Mouse (Mus musculus) frontal cortex, postnatal 14 days (tissue): Measurements from ENCODE around the gene Tsen34.
A peak's percentile ranks its signal among the peaks of the same experiment; 100 is the strongest.

Experiments
- DNase-seq, 2 experiments: peaks; one replicate each; pipeline ENCODE4 v3.0.0; 2022; ENCODE audit warnings: low spot score in 2 of 2

Gene Tsen34

DNA sequence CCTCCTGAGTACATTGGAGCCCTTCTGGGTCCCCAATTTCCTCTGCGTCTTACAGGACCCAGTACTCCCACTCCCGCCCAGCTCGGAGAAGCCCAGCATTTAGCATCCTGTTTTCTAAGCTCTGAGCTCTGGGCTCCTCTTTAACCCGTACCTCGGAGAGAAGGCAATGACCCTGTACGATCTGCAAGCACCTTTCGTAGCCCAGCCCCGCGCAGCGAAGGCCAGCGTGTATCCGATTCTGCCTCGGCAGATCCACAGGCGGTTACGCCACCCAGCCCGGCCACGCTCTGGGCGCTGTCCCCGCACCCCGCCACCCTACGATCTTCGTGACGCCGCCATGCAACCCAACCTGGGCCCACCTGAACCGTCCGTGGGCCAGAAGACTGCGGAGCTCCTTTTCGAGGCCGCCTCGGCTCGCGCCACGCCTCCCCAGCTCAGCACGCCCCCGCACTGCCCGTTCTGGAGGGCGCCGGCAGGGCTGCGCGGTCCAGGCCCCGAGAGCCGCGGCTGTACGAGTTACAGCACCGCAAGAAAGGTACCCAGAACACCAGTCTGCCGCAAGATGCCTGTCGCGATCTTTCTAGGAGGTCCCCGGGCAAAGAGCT lies at the start of gene Tsen34:
Gene Tsen34, plus strand, starts transcription at position 482 of the 605 bp plus-strand sequence.
- DNase-seq = peak in 1 of 2 experiments; percentile 48

DNA sequence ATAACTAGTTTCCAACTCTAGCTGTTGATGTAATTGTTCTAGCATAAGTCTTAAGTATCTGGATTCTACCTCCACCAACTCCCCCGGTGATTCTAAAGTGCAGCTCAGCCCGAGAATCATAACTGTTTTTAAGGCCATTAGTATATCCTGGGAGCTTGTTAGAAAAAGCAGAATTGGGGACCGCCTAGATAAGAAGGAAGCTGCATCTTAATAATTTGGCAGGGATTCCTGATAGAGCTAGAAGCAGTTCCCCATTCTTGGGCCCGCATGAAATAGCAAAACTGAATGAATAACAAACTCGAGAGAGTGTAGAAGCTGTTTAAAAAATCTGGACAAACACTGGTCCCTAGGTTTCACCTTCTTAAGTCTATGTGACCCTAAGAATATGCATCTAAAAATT lies 49.3 kb upstream of the Tsen34 start:
- DNase-seq = no peak

DNA sequence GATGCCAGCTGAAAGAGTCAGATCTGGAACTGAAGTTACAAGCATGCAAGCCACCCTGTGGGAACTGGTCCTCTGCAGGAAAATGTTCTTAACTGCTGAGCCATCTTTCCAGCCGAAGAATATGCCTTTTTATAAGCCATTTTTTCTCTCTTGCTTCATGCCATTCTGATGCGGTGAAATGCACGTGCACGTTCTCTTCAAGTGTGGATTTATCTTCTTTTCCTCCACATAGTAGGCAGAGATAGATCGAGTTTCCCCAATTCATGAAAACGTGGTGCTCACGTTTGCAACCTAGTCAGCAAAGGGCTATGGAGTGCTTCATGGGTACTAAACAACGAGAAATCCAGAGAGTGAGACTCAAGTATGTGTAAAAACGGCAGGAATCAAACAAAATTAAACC lies 48.8 kb upstream of the Tsen34 start:
- DNase-seq = no peak

DNA sequence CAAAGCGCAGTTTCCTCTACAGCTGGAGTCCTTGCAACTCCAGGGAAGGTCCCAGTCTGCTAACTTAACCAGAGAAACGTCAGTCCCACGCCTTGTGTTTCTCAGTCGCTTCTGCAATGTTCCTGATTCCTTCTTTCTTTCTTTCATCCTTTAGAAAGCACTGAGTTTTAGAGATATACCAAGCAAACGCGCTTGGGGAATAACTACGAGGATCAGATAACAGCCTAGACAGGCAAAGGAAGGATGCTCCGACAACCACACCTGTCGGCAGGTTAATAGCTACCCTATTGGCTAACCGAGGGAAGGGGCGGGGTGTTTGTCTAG lies 48.4 kb upstream of the Tsen34 start:
- DNase-seq = peak in 1 of 2 experiments; percentile 92

DNA sequence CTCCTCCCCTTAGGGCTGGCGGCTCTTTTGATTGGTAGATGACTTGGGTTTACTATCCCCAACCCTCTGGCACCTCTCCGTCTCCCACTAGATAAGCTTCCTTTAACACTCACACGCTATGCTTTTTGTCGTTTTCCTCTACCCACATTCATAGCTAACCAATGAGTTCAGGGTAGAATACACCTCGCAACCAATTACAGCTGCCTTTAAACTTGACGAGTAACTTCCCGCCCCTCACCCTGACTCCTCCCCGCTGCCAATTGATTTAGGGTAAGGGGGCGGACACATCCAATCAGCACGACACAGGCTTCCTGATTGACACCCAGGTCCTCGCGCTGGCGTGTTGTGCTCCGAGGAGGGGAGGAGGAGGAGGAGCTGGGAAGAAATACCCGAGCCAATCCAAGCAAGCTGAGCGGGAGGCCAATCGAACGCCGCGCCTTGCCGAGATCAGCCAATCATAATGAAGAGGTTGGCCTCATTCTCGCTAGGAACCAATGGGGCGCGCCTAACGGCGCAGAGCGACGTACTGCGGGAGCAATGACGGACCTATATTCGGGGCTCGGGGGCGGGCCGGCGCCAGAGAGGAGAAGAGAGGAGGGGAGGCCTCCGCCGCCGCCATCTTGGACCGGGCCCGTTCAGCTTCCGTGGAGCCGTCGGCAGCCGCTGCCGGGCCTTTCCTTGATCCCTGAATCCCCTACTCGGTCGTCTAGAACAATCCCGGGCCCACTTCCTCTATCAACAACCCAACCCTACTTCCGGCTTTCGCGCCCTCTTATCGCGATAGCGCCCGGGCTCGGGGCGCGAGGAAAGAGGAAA lies 47.8 kb upstream of the Tsen34 start, which contains the start of gene Cnot3:
Gene Cnot3, plus strand, starts transcription at position 597 of the 816 bp plus-strand sequence.
- DNase-seq = peak; percentile 98 to 100

DNA sequence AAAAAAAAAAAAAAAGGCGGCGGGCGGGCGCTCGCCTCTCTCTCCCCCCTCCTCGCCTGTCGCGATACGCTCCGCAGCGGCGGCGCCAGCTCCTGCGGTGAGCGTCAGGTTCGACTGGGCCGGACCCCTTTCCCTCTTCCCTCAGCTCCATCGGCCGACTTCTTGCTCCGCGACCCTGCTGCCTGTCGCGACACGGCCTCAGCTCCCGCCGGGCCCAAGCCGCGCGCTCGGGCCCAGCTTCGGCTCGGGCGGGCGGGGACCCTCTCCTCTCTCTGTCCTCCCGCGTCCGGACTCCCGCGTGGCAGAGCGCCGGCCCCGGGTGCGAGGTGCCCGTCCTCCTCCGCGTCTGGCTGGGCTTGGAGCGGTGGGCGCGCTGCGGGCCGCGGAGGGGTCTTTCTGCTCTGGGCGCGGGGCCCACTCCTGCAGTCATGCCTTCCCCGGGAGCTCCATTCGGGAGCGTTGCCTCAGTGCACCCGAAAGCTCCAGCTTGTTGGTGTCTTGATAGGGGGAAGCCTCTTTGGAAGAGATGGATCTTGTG lies 47.1 kb upstream of the Tsen34 start:
- DNase-seq = peak in 1 of 2 experiments; percentile 23

DNA sequence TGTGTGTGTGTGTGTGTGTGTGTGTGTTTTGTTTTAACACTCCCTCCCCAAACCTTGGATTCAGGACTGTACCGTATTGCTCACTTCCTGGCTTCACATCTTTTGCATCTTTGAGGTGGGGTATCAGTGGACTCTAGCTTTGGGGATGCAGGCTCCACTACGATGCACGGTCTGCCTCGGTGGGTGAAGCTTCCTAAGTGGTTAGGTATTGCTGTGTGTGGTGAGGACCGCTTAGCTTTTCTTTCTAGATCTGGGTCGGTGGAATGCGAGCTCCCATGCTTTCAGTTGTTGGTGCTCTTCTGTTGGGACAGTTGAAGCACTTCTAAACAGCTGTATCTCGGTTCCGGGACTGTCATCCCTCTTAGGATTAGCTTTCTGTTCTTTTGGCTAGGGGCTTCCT lies 46.5 kb upstream of the Tsen34 start:
- DNase-seq = no peak

DNA sequence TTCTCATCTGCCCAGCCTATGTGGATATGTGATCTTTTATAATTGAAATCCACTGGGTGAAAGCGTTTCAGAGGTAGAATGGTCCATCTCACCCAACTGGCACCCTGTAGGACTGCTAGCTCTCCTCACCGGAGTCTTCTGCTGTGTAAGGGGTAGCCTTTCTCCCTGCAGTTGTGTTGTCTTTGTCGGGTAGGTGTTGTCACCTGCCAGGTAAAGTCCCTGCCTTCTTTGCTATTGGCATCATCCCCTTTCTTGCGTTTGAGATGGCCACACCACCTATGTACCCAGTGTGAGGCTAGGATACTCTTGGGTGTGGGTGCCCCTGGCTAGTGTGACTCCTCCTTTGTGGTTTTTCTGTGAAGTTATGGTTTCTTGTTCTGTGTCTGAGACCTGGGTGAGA lies 46.0 kb upstream of the Tsen34 start:
- no peak for DNase-seq

DNA sequence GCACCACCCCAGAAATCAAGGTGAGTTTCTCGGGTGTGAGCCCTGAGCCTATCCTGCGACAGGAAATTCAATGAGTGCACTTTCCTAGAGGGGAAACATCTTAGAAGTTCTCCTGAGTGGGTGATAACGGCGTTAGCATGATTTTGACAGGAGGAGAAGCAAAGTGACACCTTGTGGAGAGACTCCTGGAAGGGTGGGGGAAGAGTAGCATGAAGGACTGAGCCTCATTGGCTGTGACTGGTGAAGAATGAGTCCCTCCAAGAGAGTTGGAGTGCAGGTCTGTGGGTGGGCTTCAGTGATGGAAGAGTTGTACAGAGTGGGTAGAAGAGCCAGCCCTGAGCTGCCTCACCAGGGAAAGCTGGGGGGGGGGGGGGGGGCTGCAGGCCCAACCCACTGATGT lies 35.7 kb upstream of the Tsen34 start:
- no peak for DNase-seq

DNA sequence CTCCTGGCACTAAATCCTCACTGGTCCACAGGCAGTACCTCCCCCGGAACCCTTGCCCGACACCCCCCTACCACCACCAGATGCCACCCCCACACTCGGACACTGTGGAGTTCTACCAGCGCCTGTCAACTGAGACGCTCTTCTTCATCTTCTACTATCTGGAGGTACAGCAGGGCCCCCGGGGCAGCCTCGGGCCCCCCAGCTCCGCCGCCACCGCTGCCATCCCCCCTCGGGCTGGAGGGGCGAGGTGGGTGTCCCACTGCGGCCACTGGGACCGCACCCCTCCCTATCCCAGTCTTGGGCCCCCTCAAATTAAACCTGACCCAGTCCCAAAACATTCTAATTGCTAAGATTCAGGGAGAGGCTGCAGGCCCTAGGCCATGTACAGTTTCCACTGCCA lies 34.1 kb upstream of the Tsen34 start:
- no peak for DNase-seq

DNA sequence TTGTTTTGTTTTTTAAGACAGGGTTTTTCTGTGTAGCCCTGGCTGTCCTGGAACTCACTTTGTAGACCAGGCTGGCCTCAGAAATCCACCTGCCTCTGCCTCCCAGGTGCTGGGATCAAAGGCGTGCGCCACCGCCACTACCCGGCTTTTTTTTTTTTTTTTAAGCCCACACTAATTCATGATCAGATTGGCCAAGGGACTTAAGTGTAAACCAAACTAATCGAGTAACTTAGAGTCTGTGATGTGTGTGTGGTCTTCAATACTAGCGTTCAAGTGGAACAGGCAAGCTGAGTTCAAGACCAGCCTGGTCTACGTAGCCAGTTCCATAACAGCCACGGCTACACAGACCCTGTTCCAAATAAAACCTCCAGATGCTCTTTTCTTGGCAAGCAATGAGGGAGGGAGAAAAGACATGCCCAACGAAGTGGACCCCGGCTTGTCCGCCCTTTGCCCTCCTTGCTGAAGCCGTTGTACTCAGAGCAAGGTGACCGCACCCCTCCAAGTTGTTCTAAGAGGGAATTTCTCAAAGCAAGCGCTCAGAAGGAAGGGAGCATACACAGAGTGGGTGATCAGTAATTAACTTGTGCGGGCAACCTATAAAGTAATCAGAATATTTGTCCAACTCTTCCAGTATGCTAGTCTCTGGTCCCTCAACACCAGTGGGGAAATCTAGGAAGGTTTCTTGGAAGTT lies 28.0 kb upstream of the Tsen34 start:
- no peak for DNase-seq

DNA sequence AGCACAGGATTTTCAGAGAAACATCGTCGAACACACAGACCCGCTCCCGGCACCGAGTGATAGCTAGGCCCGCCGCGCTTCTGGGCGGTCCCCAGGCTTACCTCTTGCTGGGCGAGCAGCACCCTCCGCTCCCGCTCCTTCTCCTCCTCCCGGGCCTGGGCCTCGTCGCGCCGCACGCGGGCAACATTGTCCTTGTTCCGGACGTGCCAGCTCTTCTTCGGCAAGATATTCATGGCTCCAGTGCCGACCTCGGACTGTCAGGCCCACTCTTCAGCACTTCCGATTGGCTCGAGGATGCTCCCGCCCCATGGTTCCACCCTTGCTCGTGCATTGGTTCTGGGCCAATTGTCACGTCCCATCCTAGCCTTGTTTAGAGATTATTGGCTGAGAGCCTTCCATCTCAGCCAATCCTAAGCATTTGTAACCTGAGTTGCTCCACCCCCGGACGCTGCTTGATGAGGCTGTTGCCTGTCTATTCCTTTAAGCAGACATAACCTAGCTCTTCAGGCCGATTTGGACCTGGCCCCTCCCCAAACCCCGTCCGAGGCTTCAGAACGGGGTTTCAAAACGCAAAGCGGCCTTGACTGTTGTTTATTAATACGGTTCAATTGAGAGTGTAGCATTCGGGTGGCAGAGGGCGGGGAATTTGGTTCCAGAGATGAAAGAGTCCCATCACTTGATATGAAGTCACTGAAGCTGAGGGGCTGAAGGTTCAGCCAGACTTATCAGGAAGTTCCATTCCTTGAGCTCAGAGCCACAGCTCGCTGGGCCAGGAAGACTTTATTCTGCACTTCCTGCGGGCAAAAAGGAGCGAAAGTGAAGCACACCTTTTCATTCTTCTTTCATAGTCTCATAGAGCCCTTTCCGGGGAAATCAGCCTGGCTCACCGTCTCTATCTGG lies 27.2 kb upstream of the Tsen34 start, which contains the start of gene Leng1:
Gene Leng1, minus strand, starts transcription at position 626 of the 900 bp plus-strand sequence.
- peak; percentile 95 to 96 for DNase-seq

DNA sequence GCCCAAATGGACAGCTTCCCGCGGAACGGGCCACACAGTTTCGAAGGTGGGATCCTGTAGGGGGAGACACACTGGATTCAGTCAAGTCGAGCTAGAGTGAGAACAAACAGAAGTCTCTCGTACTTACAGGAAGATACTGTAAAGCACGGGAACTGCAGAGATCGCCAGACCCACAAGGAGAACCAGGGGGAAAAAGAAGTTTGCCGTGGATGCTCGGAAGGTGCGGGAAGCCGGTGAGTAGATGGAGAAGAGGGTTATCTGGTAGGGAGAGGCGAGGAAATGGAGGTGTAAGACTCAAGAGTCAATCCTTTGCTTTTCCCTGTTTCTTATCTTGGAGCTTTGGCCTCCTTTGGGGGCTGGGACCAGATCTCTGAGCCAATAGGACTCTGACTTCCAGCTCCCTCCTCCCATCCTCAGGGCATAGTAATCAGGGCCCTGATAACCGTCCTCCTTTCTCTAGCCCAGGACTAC lies 25.7 kb upstream of the Tsen34 start:
- no peak for DNase-seq

DNA sequence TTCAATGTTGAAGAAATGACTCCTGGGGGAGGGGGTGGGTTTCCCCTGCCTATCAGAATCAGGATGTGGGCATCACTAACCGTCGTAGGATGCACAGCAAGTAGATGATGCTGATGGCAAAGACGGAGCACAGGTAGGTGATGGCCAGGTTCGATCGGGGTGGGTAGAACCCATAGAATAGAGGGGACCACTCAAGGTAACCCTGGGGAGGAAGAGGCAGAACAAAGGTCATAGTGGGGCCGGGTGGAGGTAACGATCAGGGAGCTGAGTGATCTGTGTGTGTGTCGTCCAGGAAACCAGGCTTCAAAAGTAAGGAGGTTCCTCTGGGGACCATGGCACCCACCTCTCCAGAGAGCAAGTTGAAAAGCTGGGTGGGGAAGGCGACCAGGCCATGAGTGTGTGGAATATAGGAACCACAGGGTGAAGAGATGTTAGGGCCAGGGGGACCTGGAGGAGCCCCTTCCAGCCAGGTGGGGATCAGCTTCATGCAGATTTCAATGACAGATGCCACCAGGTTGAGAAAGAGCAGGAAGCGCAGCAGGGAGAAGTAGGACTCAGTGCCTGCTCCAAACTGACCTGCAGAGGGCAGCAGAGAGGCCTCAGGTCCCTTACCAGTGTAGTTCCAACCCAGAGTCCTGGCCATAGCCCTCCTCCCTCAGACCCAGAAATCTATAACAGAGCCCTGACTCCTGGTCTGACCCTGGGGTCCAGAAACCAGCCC lies 18.0 kb upstream of the Tsen34 start:
- peak; percentile 54 to 79 for DNase-seq

DNA sequence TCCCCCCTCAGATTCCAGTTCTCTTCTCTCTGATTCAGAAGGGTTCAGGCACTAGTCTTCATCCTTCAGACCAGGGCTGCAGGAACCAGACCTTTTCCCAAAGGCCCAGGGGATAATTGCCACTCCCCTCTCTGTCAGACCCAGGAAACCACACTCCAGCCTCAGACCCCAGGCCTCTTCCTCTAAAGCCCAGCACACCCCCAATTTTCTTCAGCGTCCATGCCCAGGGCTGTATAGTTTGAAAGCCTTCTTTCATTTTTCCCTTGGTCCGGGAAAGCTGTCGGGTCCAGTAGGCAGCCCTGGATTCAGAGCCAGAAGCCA lies 17.5 kb upstream of the Tsen34 start:
- no peak for DNase-seq

DNA sequence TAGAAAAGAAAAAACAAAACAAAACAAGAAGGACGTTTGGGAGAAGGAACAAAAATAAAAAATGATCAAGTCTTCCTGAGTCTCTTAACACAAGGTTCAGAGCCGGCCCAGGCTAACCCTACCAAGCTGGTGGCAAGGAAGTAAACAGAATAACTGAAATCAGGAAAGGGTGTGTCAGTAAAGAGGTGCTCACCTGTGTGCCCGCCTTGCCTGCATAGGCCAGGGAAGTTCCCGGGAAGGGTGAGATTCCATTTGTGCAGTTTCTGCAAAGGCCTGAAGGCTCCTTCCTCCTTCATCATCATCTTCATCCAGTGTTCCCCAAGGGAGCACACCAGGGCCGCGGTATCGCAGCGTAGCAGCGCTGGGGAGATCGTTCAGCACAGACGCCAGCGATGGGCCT lies 16.3 kb upstream of the Tsen34 start:
- no peak for DNase-seq

DNA sequence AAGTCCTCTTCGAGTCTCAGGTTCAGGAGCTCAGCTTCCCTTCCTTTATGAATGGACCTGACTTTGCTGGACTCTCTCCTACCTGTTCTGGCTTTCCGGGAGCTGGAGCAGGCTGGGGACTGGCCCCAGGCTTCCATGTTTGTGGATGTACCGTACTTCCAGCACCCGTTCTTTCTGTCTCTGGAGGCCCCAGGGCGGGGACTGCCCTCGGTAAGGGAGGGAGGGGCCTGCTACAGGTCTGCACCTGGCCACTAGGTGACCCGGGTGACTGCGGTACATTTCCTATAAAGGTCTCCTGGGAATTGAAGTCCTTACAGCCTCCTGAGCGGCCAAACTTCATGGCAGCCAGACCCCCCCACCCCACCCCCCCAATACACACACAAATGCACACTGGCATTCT lies 15.3 kb upstream of the Tsen34 start, which contains the start of gene Tmc4:
Gene Tmc4, minus strand, starts transcription at position 212 of the 400 bp plus-strand sequence.
- no peak for DNase-seq

DNA sequence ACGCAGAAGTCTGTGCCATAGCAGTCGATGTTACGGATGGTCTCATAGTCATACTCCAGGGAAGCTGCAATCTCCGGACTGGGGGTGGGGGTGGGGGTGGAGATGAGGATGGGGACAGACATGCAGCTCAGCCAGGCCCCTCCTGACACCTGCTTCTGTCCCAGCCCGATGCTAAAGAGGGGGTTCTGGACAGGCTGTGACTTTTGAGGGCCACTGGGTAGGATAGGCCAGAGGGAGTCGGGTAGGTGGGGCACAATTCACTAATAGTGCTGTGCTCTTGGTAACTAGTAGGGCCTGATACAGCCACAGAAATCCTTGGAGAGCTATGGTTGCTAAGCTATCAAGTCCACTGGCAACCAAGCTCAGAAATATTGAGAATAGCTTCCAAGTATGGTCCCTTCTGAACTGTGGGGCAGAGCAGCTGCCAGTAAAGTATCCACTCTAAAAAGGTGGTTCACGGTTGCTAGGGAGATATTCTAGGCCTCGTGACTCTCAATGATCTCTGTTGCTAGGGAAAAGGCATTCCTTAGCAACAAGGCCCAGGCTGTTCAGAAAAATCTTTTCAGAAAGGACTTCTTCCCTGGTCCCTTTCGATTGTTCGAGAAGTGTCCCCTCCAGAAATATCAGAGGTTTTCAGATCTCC lies 8.6 kb upstream of the Tsen34 start:
- DNase-seq = no peak

DNA sequence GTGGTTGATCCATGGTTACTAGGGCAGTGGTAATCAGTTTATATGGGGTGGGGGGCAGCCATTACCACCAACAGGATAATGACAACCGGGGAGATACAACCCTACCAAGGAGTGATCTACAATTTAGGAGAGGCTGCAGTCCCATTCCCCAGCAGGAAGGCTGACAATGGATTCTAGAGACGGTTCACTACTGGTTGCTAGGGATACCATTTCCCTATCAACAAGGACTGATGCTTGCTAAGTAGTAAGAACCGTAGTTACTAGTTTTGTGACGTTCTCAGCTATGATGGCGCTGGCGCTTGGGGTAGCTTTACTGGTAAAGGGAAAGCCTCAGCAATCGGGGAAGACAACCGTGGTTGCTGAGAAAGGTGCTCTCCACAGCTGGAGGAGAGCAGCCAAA lies 8.0 kb upstream of the Tsen34 start:
- no peak for DNase-seq
